Mouse (Mus musculus) small intestine, adult 2 months (tissue): ENCODE results near the gene Npb. TPM values are rescaled to one million over a fixed set of nuclear protein-coding genes. Genes with fewer than 3 reads are reported as not detected.

Experiments used
- H3K27ac ChIP-seq: fragments of 200-500 bp; 2 replicates; pipeline ENCODE4 v1.5.1; 2012; ENCODE audit warnings: low read depth, low read length, control low read depth, inconsistent platforms; ENCODE audit not compliant: insufficient read depth
- H3K27me3 ChIP-seq: fragments of 200-500 bp; 2 replicates; pipeline ENCODE4 v1.6.1; 2012; ENCODE audit warnings: mild to moderate bottlenecking, moderate library complexity, low read length, inconsistent platforms; ENCODE audit not compliant: control insufficient read depth, insufficient read depth
- H3K36me3 ChIP-seq: fragments of 200-500 bp; 2 replicates; pipeline ENCODE4 v1.6.1; 2012; ENCODE audit warnings: mild to moderate bottlenecking, low read length, control low read depth, inconsistent platforms; ENCODE audit not compliant: control insufficient read depth, insufficient read depth
- H3K4me1 ChIP-seq: fragments of 200-500 bp; 2 replicates; pipeline ENCODE4 v1.6.1; 2012; ENCODE audit warnings: low read length, inconsistent platforms, mixed read lengths; ENCODE audit not compliant: control insufficient read depth, insufficient read depth, insufficient read length
- H3K4me3 ChIP-seq: fragments of 200-500 bp; 2 replicates; pipeline ENCODE4 v1.5.1; 2012; ENCODE audit warnings: low read depth, mild to moderate bottlenecking, control low read depth, inconsistent platforms, low read length, moderate library complexity
- CTCF ChIP-seq: fragments of 200-500 bp; IDR thresholded peaks from 2 replicates; pipeline ENCODE4 v1.5.1; 2012; ENCODE audit warnings: low read depth, mild to moderate bottlenecking, control low read depth, inconsistent platforms, low read length, moderate library complexity, mixed read lengths; ENCODE audit not compliant: insufficient replicate concordance, insufficient read length; ENCODE audit errors: extremely low read depth
- POLR2A ChIP-seq: fragments of 200-500 bp; IDR thresholded peaks from 2 replicates; pipeline ENCODE4 v1.6.1; 2012; ENCODE audit warnings: low read depth, mild to moderate bottlenecking, control low read depth, inconsistent platforms, low read length, moderate library complexity
- WGBS: fragments of 180-500 bp; shearing (Covaris S2); methylation state at CpG from one replicate; pipeline ENCODE4 v1.1.7; 2018; 5-methylcytosine and 5-hydroxymethylcytosine counted together
- polyA plus RNA-seq: library from polyadenylated mRNA; depleted of rRNA; stranded (reverse); fragments of >200 nt; gene quantifications from 2 replicates; pipeline ENCODE4 v1.2.3, GENCODE M21; 2012

The Npb gene
- polyA plus RNA-seq, 1 experiment = 0.98 TPM

GRCm38 (mm10) chr11:120641255-120641654, 33.0 kb downstream of the Npb start:
- WGBS = 76% methylated on average over 9 of the region's 9 CpGs
- Histone ChIP-seq H3K27me3 (no peaks in the 10 kb centered on the region; the same call in 1 of the 2 replicates), H3K4me1 (0 out of 2 replicates have a peak, but pooled peaks cover 4% of the 10 kb centered on the region), H3K4me3 (no peak overlapping the region), H3K27ac (no peak overlapping the region), H3K36me3 (no peaks in the 10 kb centered on the region)
- TF ChIP-seq POLR2A (no peak), CTCF (no peak)

GRCm38 (mm10) chr11:120641869-120642268, 33.6 kb downstream of the Npb start:
- Histone ChIP-seq H3K4me1 (0 out of 2 replicates have a peak, but pooled peaks cover 4% of the 10 kb centered on the region), H3K4me3 (no peak overlapping the region), H3K27ac (no peak overlapping the region), H3K27me3 (no peaks in the 10 kb centered on the region; the same call in 1 of the 2 replicates), H3K36me3 (no peaks in the 10 kb centered on the region)
- WGBS = 83% methylated on average over 8 of the region's 8 CpGs
- TF ChIP-seq POLR2A (no peak), CTCF (no peak)

- Histone ChIP-seq H3K4me1 (peaks cover 6% of the 10 kb centered on the region; the same call in 1 of the 2 replicates), H3K4me3 (peak overlapping the region; percentile 67), H3K27ac (no peak overlapping the region), H3K27me3 (no peaks in the 10 kb centered on the region; the same call in 1 of the 2 replicates), H3K36me3 (no peaks in the 10 kb centered on the region)
- 1% methylated on average over 18 of the region's 18 CpGs for WGBS
- no peak for TF ChIP-seq POLR2A
- TF ChIP-seq CTCF = no peak
These were observed 34.8 kb downstream of the Npb start for GRCm38 (mm10) chr11:120642939-120643600.

- H3K27ac ChIP-seq = no peak within 1 kb of the TSS
- H3K27me3 ChIP-seq = no peaks in the 10 kb centered on the region; the same call in 1 of the 2 replicates
- TF ChIP-seq CTCF (no peak), POLR2A (no peak)
- peak within 1 kb of the TSS; percentile 67 for H3K4me3 ChIP-seq
- H3K4me1 ChIP-seq = peaks cover 6% of the 10 kb centered on the region; the same call in 1 of the 2 replicates
- no peaks in the 10 kb centered on the region for H3K36me3 ChIP-seq
- under 1% methylated on average over 15 of the region's 15 CpGs for WGBS
These were observed 35.3 kb downstream of the Npb start, which contains the start of gene Pycr1 for GRCm38 (mm10) chr11:120643601-120643987. Pycr1 (minus strand) TSS chr11:120643769.

GRCm38 (mm10) chr11:120647047-120647830, 39.0 kb downstream of the Npb start:
- TF ChIP-seq POLR2A (no peak), CTCF (no peak)
- Histone ChIP-seq H3K27ac (no peak overlapping the region; the same call in 1 of the 2 replicates), H3K27me3 (no peaks in the 10 kb centered on the region; the same call in 1 of the 2 replicates), H3K36me3 (no peaks in the 10 kb centered on the region), H3K4me1 (peaks cover 6% of the 10 kb centered on the region; the same call in 1 of the 2 replicates), H3K4me3 (peak overlapping the region; percentile 48; the same call in 1 of the 2 replicates)
- WGBS = 88% methylated on average over 35 of the region's 35 CpGs

GRCm38 (mm10) chr11:120648001-120648476, 39.8 kb downstream of the Npb start, which contains the start of gene Myadml2:
Myadml2 (minus strand) TSS chr11:120648158.
- 11% methylated on average over 13 of the region's 13 CpGs for WGBS
- peaks cover 5% of the 10 kb centered on the region; the same call in 1 of the 2 replicates for H3K4me1 ChIP-seq
- no peaks in the 10 kb centered on the region for H3K27me3 ChIP-seq
- peak within 1 kb of the TSS; percentile 48 for H3K4me3 ChIP-seq
- peak within 1 kb of the TSS; percentile 11; the same call in 1 of the 2 replicates for H3K27ac ChIP-seq
- no peak for TF ChIP-seq CTCF
- TF ChIP-seq POLR2A = no peak
- no peaks in the 10 kb centered on the region for H3K36me3 ChIP-seq
